Mouse (Mus musculus) adrenal gland, postnatal 4 days (tissue): Measurements from ENCODE around the gene Ang4. TPM values are rescaled to one million over a fixed set of nuclear protein-coding genes. Genes with fewer than 3 reads are reported as not detected.
"Not testable (repeated sequence)": the region's sequence is repeated elsewhere in the genome, so short reads cannot be mapped to it uniquely, and the experiment has no call there.

Experiments used
- DNase-seq, 2 experiments: peaks; one replicate each; pipeline ENCODE4 v3.0.0; 2021 to 2022; ENCODE audit warnings: low spot score in 2 of 2, mixed read lengths in 2 of 2
- long read RNA-seq, 2 experiments: library from polyadenylated mRNA; stranded (forward); transcript quantifications; one replicate each; pipeline ENCODE4 v2.0.0; 2021
- total RNA-seq, 2 experiments: library from RNA; stranded (reverse); gene quantifications; 2 replicates each; pipeline ENCODE4 v1.2.3; 2021

Gene Ang4
- total RNA-seq: not detected
- long read RNA-seq, experiment 1: 0 reads
- long read RNA-seq, experiment 2: 0 reads

- no peak for DNase-seq
Measured at GRCm38 (mm10) chr14:51773490-51773889, at the start of gene Ang4. TSS of gene Ang4 (minus strand) at chr14:51773590.

GRCm38 (mm10) chr14:51799746-51800145 lies 26.4 kb upstream of the Ang4 start, which contains the start of gene AY358078:
TSS of gene AY358078 (plus strand) at chr14:51800046.
- DNase-seq: no peak

- DNase-seq: no peak
Measured at GRCm38 (mm10) chr14:51794106-51794505, 20.7 kb upstream of the Ang4 start.

GRCm38 (mm10) chr14:51789196-51789595 lies 15.8 kb upstream of the Ang4 start:
- no peak for DNase-seq

- DNase-seq: no peak
Measured at GRCm38 (mm10) chr14:51787061-51787460, 13.7 kb upstream of the Ang4 start.

- no peak for DNase-seq
Measured at GRCm38 (mm10) chr14:51786335-51786734, 12.9 kb upstream of the Ang4 start.

- DNase-seq: no peak
Measured at GRCm38 (mm10) chr14:51778865-51779481, 5.6 kb upstream of the Ang4 start.

GRCm38 (mm10) chr14:51777791-51778190 lies 4.4 kb upstream of the Ang4 start:
- no peak for DNase-seq

- not testable (repeated sequence) for DNase-seq
Measured at GRCm38 (mm10) chr14:51771378-51771777, 2.0 kb downstream of the Ang4 start.

- DNase-seq: no peak
Measured at GRCm38 (mm10) chr14:51755944-51756343, 17.4 kb downstream of the Ang4 start.

GRCm38 (mm10) chr14:51740347-51741170 lies 32.8 kb downstream of the Ang4 start:
- DNase-seq: no peak

- DNase-seq: no peak
Measured at GRCm38 (mm10) chr14:51739150-51739993, 34.0 kb downstream of the Ang4 start.

GRCm38 (mm10) chr14:51738411-51739149 lies 34.8 kb downstream of the Ang4 start:
- DNase-seq: no peak

- no peak for DNase-seq
Measured at GRCm38 (mm10) chr14:51737967-51738366, 35.4 kb downstream of the Ang4 start.

- DNase-seq: no peak
Measured at GRCm38 (mm10) chr14:51717083-51717482, 56.3 kb downstream of the Ang4 start, which contains the start of gene Gm5800. TSS of gene Gm5800 (minus strand) at chr14:51717183.

Other genes with a start within 250 kb of the Ang4 start
- not detected for gene Gm5622, start 220.8 kb downstream of the Ang4 start, total RNA-seq
- not detected for gene Gm17175, start 199.5 kb downstream of the Ang4 start, total RNA-seq
- not detected for gene Gm17174, start 181.5 kb downstream of the Ang4 start, total RNA-seq
- gene Gm17078, start 162.3 kb downstream of the Ang4 start, total RNA-seq: not detected
- not detected for gene Gm4181, start 137.9 kb downstream of the Ang4 start, total RNA-seq
- not detected for gene Gm17079, start 78.1 kb downstream of the Ang4 start, total RNA-seq
- not detected for gene Gm5800, start 56.4 kb downstream of the Ang4 start, total RNA-seq
- not detected for gene AY358078, start 26.5 kb upstream of the Ang4 start, total RNA-seq
- under 1 TPM in 1 of 2 experiments, not detected in 1; 0.73 TPM for gene Ear6, start 80.1 kb upstream of the Ang4 start, total RNA-seq
- gene Mettl17, start 111.3 kb upstream of the Ang4 start, total RNA-seq: 10 to 100 TPM; 37.5 to 44.2 TPM
- gene Slc39a2, start 119.3 kb upstream of the Ang4 start, total RNA-seq: under 1 TPM; 0.82 to 0.95 TPM
- 100 to 1,000 TPM; 155 to 181 TPM for gene Ndrg2, start 140.6 kb upstream of the Ang4 start, total RNA-seq
- gene Tppp2, start 144.8 kb upstream of the Ang4 start, total RNA-seq: not detected
- gene Rnase13, start 149.2 kb upstream of the Ang4 start, total RNA-seq: not detected
- 100 to 1,000 TPM; 102 to 110 TPM for gene Arhgef40, start 211.1 kb upstream of the Ang4 start, total RNA-seq
- gene Tmem253, start 242.1 kb upstream of the Ang4 start, total RNA-seq: 1 to 10 TPM; 1.6 to 3.6 TPM
- 10 to 100 TPM; 84.4 to 84.6 TPM for gene Zfp219, start 247.1 kb upstream of the Ang4 start, total RNA-seq